Mouse (Mus musculus) adrenal gland, postnatal 4 days (tissue): Measurements from ENCODE around the gene Nacc2. TPM values are rescaled to one million over a fixed set of nuclear protein-coding genes. Genes with fewer than 3 reads are reported as not detected.

Source experiments
- DNase-seq, 2 experiments: peaks; one replicate each; pipeline ENCODE4 v3.0.0; 2021 to 2022; ENCODE audit warnings: low spot score in 2 of 2, mixed read lengths in 2 of 2
- long read RNA-seq, 2 experiments: library from polyadenylated mRNA; stranded (forward); transcript quantifications; one replicate each; pipeline ENCODE4 v2.0.0; 2021
- total RNA-seq, 2 experiments: library from RNA; stranded (reverse); gene quantifications; 2 replicates each; pipeline ENCODE4 v1.2.3; 2021

Gene Nacc2
- 10 to 100 TPM; 24.8 to 27.0 TPM for total RNA-seq
- long read RNA-seq, experiment 1, full-length matches to known transcripts = 14 of 31 reads
- long read RNA-seq, experiment 1, partial matches to known transcripts = 4 of 31 reads
- long read RNA-seq, experiment 1, other reads (novel, unspliced or antisense) = 13 of 31 reads
- long read RNA-seq, experiment 2, full-length matches to known transcripts = 9 of 34 reads
- long read RNA-seq, experiment 2, partial matches to known transcripts = 3 of 34 reads
- long read RNA-seq, experiment 2, other reads (novel, unspliced or antisense) = 22 of 34 reads

- no peak for DNase-seq
Measured at GRCm38 (mm10) chr2:26123079-26123648, at the start of gene Nacc2. Gene Nacc2, minus strand, starts transcription at chr2:26123220.

GRCm38 (mm10) chr2:26172166-26172565, 49.1 kb upstream of the Nacc2 start:
- DNase-seq = no peak

DNA sequence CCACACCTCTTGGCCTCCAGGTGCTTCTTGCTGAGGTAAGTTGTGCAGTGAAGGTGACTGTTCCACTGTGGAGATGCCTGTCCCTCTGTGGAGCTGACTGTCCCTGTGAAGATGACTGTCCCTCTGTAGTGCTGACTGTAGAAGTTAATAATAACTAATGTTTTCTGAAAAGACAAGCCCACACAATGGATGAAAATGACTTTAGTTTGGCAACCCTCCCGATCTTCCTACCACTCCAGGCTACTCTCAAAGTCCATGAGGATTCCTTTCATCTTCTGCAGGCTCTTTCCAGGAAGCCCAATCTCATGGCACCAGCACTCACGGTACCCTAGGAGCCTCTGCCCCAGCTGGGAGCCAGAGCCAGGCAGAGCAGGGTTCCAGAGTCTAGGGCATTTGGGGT, 47.4 kb upstream of the Nacc2 start:
- no peak for DNase-seq

GRCm38 (mm10) chr2:26168843-26169579, 46.0 kb upstream of the Nacc2 start:
- no peak for DNase-seq

GRCm38 (mm10) chr2:26166890-26167289, 43.9 kb upstream of the Nacc2 start:
- DNase-seq = no peak

DNA sequence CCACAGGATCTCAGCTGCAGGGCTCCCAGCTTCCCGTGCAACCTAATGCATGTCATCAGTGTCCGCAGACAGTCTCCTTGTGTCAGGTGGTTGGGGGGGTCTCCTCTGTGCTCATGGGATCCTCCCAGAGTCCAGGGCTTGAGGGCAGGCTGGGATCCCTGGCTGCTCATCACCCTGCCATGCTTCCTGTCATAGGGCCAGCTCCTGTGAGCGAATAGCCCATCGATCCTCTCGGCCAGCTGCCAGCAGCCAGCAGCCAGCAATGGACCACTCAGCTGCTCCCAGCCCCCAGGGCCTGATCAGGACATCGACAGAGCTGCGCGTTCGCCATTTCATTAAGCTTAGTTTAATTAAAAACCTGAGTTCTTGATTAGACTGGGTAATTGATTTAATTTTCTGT, 35.0 kb upstream of the Nacc2 start:
- no peak for DNase-seq

GRCm38 (mm10) chr2:26156191-26156977, 33.4 kb upstream of the Nacc2 start:
- DNase-seq = no peak

- no peak for DNase-seq
Measured at GRCm38 (mm10) chr2:26155737-26156136, 32.7 kb upstream of the Nacc2 start.

DNA sequence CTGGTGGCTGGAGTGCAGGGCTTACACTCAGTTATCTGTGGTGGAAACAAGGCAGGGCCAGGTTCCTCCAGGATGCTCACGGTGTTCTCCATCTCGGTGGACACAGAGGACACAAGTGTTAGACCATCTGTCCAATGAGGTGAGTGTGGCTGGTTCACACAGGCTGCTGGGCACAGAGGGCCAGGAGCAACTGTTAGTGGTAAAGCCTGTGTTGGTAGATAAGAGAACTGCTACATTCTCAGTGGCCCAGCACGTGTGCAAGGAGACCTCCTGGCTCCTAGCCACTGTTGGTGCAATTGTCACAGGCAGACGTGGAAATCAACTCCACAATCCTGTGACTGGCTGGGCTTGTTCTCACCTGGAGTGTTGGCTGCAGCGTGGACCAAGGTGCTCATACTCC, 31.6 kb upstream of the Nacc2 start:
- no peak for DNase-seq

GRCm38 (mm10) chr2:26153909-26154340, 30.9 kb upstream of the Nacc2 start:
- no peak for DNase-seq

DNA sequence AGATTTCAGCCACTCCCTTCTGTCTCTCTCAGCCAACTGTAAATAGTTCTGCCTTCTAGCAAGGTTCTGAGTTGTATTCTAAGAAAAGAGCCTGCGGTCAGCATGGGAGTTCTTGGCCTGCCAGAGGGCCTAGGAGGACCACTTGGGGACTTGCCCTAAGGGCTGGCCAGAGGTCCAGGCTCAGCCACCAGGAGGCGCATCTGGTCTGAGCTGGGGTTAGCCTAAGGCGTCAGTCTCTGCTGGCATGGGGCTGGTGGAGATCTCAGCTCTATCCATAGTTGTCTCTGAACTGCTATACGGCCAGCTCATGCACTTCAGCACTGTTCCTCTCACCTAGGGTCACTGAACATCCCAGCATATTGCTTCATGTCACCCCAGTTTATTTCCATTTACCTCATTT, 30.3 kb upstream of the Nacc2 start:
- no peak for DNase-seq

GRCm38 (mm10) chr2:26147706-26148370, 24.8 kb upstream of the Nacc2 start:
- no peak for DNase-seq

DNA sequence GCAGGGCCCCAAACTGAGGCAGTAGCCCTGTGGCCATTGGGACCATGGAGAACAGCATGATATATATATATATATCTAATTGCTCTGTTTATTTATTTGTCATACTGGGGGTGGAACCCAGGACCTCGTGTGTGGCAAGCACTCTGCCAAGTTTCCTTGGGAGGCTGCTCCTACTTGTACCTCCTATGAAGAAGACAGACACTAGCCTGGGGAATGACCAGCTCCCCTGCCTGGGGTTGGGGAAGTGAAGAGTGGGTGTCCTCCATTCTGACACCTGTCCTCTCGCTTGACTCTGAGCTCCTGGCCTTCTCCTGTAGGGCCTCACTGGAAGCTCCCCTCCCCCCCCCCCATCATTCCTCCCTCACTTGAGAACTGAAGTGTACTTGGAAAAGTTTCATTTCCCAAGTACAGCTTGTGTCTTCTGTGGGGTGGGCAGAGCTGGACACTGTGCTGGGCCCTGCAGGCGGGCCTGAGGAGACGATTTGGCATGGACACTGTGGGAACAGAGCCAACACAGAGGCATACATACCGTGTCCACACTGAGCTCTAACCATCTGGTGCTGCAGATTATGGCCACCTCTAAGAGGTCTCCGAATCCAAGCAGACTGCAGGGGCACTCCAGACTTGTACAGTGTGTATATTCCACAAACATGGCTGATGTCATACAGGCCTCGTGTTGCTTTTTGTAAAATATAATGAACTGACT, 23.5 kb upstream of the Nacc2 start:
- DNase-seq = no peak

DNA sequence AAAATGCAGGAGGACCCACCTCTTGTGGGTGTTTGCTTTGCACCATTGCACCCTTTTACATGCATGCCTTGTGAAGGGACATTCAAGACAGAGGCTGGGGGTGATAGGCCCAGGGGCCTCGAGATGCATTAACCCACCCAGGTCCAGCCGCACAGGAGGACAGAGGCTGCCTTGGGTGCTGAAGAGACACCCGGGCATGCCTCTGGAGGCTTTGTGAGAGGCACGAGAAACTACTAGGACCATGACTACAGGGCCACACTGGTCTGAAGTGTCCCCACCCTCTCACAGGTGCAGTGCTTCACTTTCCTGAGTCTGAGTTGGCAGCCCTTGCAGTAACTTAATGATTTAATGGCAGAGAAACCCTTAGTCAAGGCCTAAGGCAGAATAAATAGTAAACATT, 22.1 kb upstream of the Nacc2 start:
- no peak for DNase-seq

GRCm38 (mm10) chr2:26144331-26144730, 21.3 kb upstream of the Nacc2 start:
- no peak for DNase-seq

DNA sequence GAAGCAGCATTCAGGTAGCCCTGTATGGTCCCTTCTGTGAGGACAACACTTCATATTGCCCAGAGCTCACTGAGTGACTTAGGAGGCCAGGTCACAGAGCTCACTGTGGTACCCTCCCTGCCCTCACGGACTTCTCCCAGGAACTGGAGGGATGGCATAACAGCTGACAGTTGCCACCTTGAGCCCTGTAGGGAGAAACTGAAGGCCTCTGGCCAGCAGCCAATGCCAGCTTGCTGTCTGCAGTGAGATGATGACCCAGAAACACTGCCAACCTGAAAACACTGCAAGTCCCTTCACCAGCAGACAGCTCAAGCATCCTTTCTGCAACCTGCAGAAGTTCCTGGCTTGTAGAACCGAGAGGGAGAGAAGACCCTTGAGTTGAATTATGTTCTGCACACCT, 20.5 kb upstream of the Nacc2 start:
- peak in 1 of 2 experiments; percentile 46 for DNase-seq

DNA sequence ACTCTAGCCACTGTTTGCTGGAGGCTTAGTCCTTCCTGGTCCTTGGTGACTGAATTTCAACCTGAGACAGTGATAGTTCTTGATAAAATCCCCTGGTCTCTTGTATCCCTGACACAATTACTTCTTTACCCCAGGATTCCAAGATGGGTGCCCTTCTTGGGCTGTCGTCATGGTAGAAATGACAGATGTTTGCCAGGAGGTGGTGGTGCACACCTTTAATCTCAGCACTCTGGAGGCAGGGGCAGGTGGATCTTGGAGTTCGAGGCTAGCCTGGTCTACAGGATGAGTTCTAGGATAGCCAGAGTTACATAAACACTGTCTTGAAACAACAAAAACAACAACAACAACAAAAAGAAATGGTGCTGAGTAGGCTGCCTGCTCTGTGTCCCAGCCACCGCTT, 20.0 kb upstream of the Nacc2 start:
- DNase-seq = no peak

GRCm38 (mm10) chr2:26141893-26142635, 19.0 kb upstream of the Nacc2 start:
- no peak for DNase-seq

- DNase-seq = no peak
Measured at GRCm38 (mm10) chr2:26140903-26141302, 17.9 kb upstream of the Nacc2 start.
